ENCODE assay signal across 9 mouse cellular contexts in the genomic region with DNA sequence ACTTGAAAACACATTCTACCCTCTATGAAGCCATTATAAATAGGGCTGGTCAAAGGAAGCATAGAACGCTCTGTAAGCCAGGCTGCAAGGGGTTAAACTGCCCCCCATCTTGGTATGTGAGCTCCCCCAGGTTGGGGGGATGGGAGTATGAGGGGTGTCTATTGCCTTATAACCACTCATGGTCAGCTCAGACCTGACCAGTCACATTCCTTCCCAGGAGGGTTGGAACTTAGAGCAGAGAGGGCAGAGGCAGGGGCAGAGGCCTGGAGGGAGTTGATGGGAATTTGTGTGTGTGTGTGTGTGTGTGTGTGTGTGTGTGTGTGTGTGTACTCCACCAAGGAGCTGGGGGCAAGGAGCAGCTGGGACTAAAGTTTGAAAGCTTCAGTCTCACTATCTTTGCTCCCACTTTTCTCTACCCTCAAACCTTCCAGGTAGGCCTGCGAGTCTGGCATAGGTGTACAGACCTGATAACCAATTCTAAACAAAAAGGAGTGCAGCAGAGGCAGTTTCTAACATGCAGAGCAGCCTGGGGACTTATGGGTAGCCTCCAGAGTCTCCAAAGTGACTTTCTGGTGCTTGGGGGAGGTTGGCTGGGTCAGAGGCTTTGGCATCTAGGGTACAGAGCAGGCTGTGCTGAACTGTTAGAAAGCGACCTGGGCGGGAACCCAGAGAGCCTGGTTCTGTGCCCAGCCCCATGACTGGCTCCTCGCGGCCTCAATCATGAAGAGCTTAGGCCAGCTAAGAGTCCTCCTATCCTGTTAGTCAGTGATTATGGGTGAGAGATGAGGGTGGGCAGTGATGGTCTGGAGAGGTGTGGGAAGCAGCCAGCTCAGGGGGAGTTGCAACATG. TPM values are rescaled to one million over a fixed set of nuclear protein-coding genes. Genes with fewer than 3 reads are reported as not detected.
A peak's percentile ranks its signal among the peaks of the same experiment; 100 is the strongest.
DNase-seq lines count a peak whose midpoint lies in the region; ATAC-seq lines count a peak whose summit lies in the region.
"Had no signal": no experiment of that assay in that cellular context is flagged by ENCODE, and none has a peak within 500 bp of the region (broad histone marks: within the 10 kb centered on the region; RNA-seq: fewer than 3 reads in every experiment).

No protein-coding gene starts in this region.

- H3K9ac ChIP-seq in midbrain, embryonic 11.5 days (ENCODE audit: low read length) = peak overlapping the region; percentile 49; the same call in 1 of the 2 replicates

- H3K4me3 ChIP-seq in midbrain, embryonic 11.5 days (ENCODE audit: low read depth, low read length) = no peak overlapping the region
- H3K4me3 ChIP-seq: megakaryocyte, embryonic 14.5 days had no signal

- H3K4me1 ChIP-seq in midbrain, embryonic 11.5 days (ENCODE audit: control insufficient read depth, insufficient read depth, low read length) = peaks cover 90% of the 10 kb centered on the region

- ATAC-seq in midbrain, embryonic 11.5 days (ENCODE audit: low FRiP score) = no peak

- WGBS in midbrain, embryonic 11.5 days = 23% methylated on average over 6 of the region's 6 CpGs

- H3K27ac ChIP-seq in midbrain, embryonic 11.5 days (ENCODE audit: low read depth, low read length) = peak overlapping the region; percentile 74

- peaks cover 16% of the 10 kb centered on the region for H3K27me3 ChIP-seq in midbrain, embryonic 11.5 days (ENCODE audit: control insufficient read depth, insufficient read depth, low read length)

- H3K36me3 ChIP-seq in midbrain, embryonic 11.5 days (ENCODE audit: control insufficient read depth, insufficient read depth, low read length) = no peaks in the 10 kb centered on the region

- peak overlapping the region; percentile 41; the same call in 1 of the 2 replicates for H3K4me2 ChIP-seq in midbrain, embryonic 11.5 days

- peak; percentile 63 for DNase-seq in NIH3T3 (ENCODE audit: low read depth)
- peak; percentile 74 for DNase-seq in cerebellum, adult 9-11 months
- peak; percentile 77 to 78 for DNase-seq in gastrocnemius, postnatal 36 days
- peak; percentile 76 for DNase-seq in kidney, adult 11 months
- peak; percentile 90 for DNase-seq in midbrain, embryonic 11.5 days (ENCODE audit: low spot score, missing footprints)
- DNase-seq in c-Kit-positive CD71-positive TER-119-positive erythroid progenitor cells, embryonic 14.5 days (ENCODE audit: low spot score) = no peak
- no peak for DNase-seq in ovary, adult 18-20 months (ENCODE audit: low spot score)
- no peak for DNase-seq in layer of hippocampus, adult 18-20 months (ENCODE audit: low spot score in 2 of 2)

- intact Hi-C loops in gastrocnemius, postnatal 36 days (cut with DNase I) = no loop called here

- no peaks in the 10 kb centered on the region for H3K9me3 ChIP-seq in midbrain, embryonic 11.5 days (ENCODE audit: control insufficient read depth, low read length)
- H3K9me3 ChIP-seq: megakaryocyte, embryonic 14.5 days had no signal

RNA-seq across cellular contexts. Expression of a gene that starts 33.0 kb away (rescaled TPM):
- total RNA-seq in gastrocnemius, postnatal 36 days (2021) = 10 to 100 TPM; 27.4 to 31.7 TPM
- polyA plus RNA-seq in midbrain, embryonic 11.5 days (2014; fragmentation: Nextera tagmentation; extraction: Ambion mirVana) = 4.9 and 5.3 TPM in 2 replicates
- total RNA-seq in layer of hippocampus, adult 18-20 months (2021) = 100 to 1,000 TPM; 114 to 116 TPM

Comparison
In these comparisons a context has a peak if more than half of its experiments do, and no peak if none do; other contexts are left out.
1. DNase-seq: peak in NIH3T3 (single experiment), cerebellum, adult 9-11 months (single experiment), gastrocnemius, postnatal 36 days (2 of 2), kidney, adult 11 months (single experiment) and midbrain, embryonic 11.5 days (single experiment); none in c-Kit-positive CD71-positive TER-119-positive erythroid progenitor cells, embryonic 14.5 days (single experiment), ovary, adult 18-20 months (single experiment) and layer of hippocampus, adult 18-20 months (0 of 2).